Mouse (Mus musculus): Measurements from ENCODE around the gene Rpl23.

GRCm38 (mm10) chr11:97787961-97788360, 5.7 kb upstream of the Rpl23 start:
- no peak for TF ChIP-seq CTCF (IDR thresholded peaks at IDR 0.05; ENCODE audit: control insufficient read depth, insufficient read depth, insufficient replicate concordance, low read depth, low read length)
- TF ChIP-seq POLR2A (IDR thresholded peaks at IDR 0.05; ENCODE audit: control insufficient read depth, low read depth, low read length), result no peak

Data from testis, adult 2 months (tissue).